Mouse (Mus musculus): ENCODE measurements around the gene Pigo. TPM values are rescaled to one million over a fixed set of nuclear protein-coding genes. Genes with fewer than 3 reads are reported as not detected.

The Pigo gene
- polyA plus RNA-seq, 2 experiments, result 8.3 to 9.2 TPM

- TF ChIP-seq EP300 (IDR thresholded peaks at IDR 0.05; ENCODE audit: low read depth), result no peak
- no peak for TF ChIP-seq CTCF (IDR thresholded peaks at IDR 0.05; ENCODE audit: low read depth)
- H3K36me3 ChIP-seq (replicated peaks; ENCODE audit: control insufficient read depth, insufficient read depth, low read depth), result peaks cover 33% of the 10 kb centered on the region
- no peaks in the 10 kb centered on the region for H3K27me3 ChIP-seq (ENCODE audit: control insufficient read depth, insufficient read depth, low read length)
- peak overlapping the region; percentile 92 for H3K4me2 ChIP-seq (ENCODE audit: low read depth)
- H3K9me3 ChIP-seq (ENCODE audit: control insufficient read depth, low read length), result no peaks in the 10 kb centered on the region
- peak overlapping the region; percentile 70 to 78 for H3K4me3 ChIP-seq (ENCODE audit: insufficient read depth in 1 of 2, low read depth in 2 of 2, low read length in 2 of 2)
- WGBS (ENCODE audit: insufficient replicate concordance), result 77% methylated on average over 14 of the region's 14 CpGs
- H3K4me1 ChIP-seq (replicated peaks; ENCODE audit: control insufficient read depth in 2 of 2, insufficient read depth in 2 of 2, low read length in 1 of 2), result peaks cover 6 to 14% of the 10 kb centered on the region in 2 experiments
- DNase-seq (ENCODE audit: low read depth in 3 of 3, low spot score in 3 of 3), result no peak
- peak overlapping the region; percentile 83 for H3K9ac ChIP-seq (replicated peaks)
- no peak overlapping the region; the same call in 1 of the 2 replicates for H3K27ac ChIP-seq
- no peak for ATAC-seq (ENCODE audit: insufficient read depth)
These were observed 946 bp downstream of the Pigo start for GRCm38 (mm10) chr4:43024673-43025072.

DNA sequence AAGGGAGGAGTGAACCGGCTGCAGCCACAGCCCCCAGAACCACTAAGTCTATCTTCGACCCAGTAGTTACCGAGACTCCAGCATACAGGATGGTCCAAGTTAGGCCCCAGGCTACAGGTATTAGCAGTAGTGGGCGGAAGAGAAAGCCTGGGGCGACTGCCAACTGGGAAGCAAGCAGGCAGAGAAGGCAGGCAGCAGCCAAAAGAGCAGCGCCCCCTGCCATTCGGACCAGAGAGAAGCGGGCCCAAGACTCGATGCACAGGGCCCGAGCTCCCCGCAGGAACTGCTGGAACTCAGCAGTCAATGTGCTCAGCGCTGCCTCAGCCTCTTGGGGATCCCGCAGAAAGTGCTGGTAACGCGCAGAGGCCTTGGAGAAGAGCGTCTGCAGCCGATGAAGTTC, 4.3 kb downstream of the Pigo start:
- 82% methylated on average over 17 of the region's 17 CpGs for WGBS (ENCODE audit: insufficient replicate concordance)
- ATAC-seq (ENCODE audit: insufficient read depth), result no peak
- no peak for DNase-seq (ENCODE audit: low read depth in 3 of 3, low spot score in 3 of 3)
- Histone ChIP-seq H3K9me3 (ENCODE audit: control insufficient read depth, low read length) (no peaks in the 10 kb centered on the region), H3K4me2 (ENCODE audit: low read depth) (no peak overlapping the region), H3K4me3 (ENCODE audit: insufficient read depth in 1 of 2, low read depth in 2 of 2, low read length in 2 of 2) (no peak overlapping the region), H3K4me1 (replicated peaks; ENCODE audit: control insufficient read depth in 2 of 2, insufficient read depth in 2 of 2, low read length in 1 of 2) (peaks cover 6 to 12% of the 10 kb centered on the region in 2 experiments), H3K36me3 (replicated peaks; ENCODE audit: control insufficient read depth, insufficient read depth, low read depth) (peaks cover 14% of the 10 kb centered on the region), H3K27ac (no peak overlapping the region), H3K27me3 (ENCODE audit: control insufficient read depth, insufficient read depth, low read length) (no peaks in the 10 kb centered on the region), H3K9ac (replicated peaks) (no peak overlapping the region)
- TF ChIP-seq EP300 (IDR thresholded peaks at IDR 0.05; ENCODE audit: low read depth) (no peak), CTCF (IDR thresholded peaks at IDR 0.05; ENCODE audit: low read depth) (peak; percentile 16; the same call in 1 of the 2 replicates)

GRCm38 (mm10) chr4:43020876-43021275, 4.7 kb downstream of the Pigo start:
- Histone ChIP-seq H3K36me3 (replicated peaks; ENCODE audit: control insufficient read depth, insufficient read depth, low read depth) (peaks cover 14% of the 10 kb centered on the region), H3K27me3 (ENCODE audit: control insufficient read depth, insufficient read depth, low read length) (no peaks in the 10 kb centered on the region), H3K9me3 (ENCODE audit: control insufficient read depth, low read length) (no peaks in the 10 kb centered on the region), H3K4me3 (ENCODE audit: insufficient read depth in 1 of 2, low read depth in 2 of 2, low read length in 2 of 2) (no peak overlapping the region), H3K4me1 (replicated peaks; ENCODE audit: control insufficient read depth in 2 of 2, insufficient read depth in 2 of 2, low read length in 1 of 2) (peaks cover 6 to 10% of the 10 kb centered on the region in 2 experiments), H3K9ac (replicated peaks) (no peak overlapping the region), H3K27ac (no peak overlapping the region), H3K4me2 (ENCODE audit: low read depth) (no peak overlapping the region)
- no peak for DNase-seq (ENCODE audit: low read depth in 3 of 3, low spot score in 3 of 3)
- WGBS (ENCODE audit: insufficient replicate concordance), result 86% methylated on average over 16 of the region's 16 CpGs
- TF ChIP-seq EP300 (IDR thresholded peaks at IDR 0.05; ENCODE audit: low read depth), result no peak
- no peak for TF ChIP-seq CTCF (IDR thresholded peaks at IDR 0.05; ENCODE audit: low read depth)
- no peak for ATAC-seq (ENCODE audit: insufficient read depth)

DNA sequence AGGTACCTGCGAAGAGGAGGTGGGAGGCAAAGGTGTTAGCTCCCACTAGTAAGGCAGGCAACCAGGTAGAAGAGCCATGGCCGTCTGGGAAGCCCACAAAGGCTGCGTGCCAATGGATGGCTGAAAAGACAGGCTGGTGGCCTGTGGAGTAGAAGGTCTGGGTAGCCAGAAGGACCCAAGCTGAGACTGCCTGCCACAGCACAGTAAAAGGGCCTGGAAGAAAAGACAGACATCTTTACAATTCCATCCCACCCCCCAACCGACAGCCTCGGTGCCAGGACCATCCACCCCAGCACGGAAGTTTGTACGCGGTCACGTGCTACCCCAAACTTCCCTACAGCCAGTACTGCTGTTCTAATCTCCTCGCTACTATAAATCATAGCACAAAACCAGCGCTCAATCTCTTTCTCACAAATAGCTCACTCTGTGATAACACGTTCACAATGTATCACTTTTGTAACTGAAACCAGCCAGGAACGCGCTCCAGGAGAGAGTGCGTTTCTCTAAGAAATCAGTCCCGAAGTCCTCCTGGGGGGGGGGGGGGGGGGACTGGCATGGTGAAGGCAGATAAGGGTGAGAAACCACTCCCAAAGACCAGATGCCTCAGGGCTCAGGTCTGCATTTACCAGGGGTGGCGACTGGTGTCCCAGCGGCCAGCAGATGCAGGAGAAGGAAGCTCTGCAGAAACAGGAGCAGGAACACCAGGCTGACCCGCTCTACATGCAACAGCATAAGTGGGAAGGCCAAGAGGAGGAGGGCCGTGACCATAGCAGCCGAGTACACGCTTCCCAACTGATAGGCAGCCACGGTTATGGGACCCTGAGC, 5.8 kb downstream of the Pigo start:
- DNase-seq (ENCODE audit: low read depth in 3 of 3, low spot score in 3 of 3) (no peak), ATAC-seq (ENCODE audit: insufficient read depth) (peak; percentile 34; the same call in 1 of the 2 replicates)
- Histone ChIP-seq H3K4me2 (ENCODE audit: low read depth) (no peak overlapping the region), H3K9ac (replicated peaks) (no peak overlapping the region; the same call in 1 of the 2 replicates), H3K36me3 (replicated peaks; ENCODE audit: control insufficient read depth, insufficient read depth, low read depth) (peaks cover 14% of the 10 kb centered on the region), H3K4me3 (ENCODE audit: insufficient read depth in 1 of 2, low read depth in 2 of 2, low read length in 2 of 2) (no peak overlapping the region), H3K27me3 (ENCODE audit: control insufficient read depth, insufficient read depth, low read length) (no peaks in the 10 kb centered on the region), H3K27ac (no peak overlapping the region), H3K4me1 (replicated peaks; ENCODE audit: control insufficient read depth in 2 of 2, insufficient read depth in 2 of 2, low read length in 1 of 2) (peaks cover 6% of the 10 kb centered on the region in 2 experiments), H3K9me3 (ENCODE audit: control insufficient read depth, low read length) (no peaks in the 10 kb centered on the region)
- no peak for TF ChIP-seq CTCF (IDR thresholded peaks at IDR 0.05; ENCODE audit: low read depth)
- TF ChIP-seq EP300 (IDR thresholded peaks at IDR 0.05; ENCODE audit: low read depth), result peak; percentile 22; the same call in 1 of the 2 replicates
- whole genome bisulfite sequencing (ENCODE audit: insufficient replicate concordance), result 52% methylated on average over 23 of the region's 23 CpGs

GRCm38 (mm10) chr4:43019176-43019575, 6.4 kb downstream of the Pigo start:
- DNase-seq (ENCODE audit: low read depth in 3 of 3, low spot score in 3 of 3), result no peak
- ATAC-seq (ENCODE audit: insufficient read depth), result no peak
- TF ChIP-seq EP300 (IDR thresholded peaks at IDR 0.05; ENCODE audit: low read depth), result no peak
- no peak for TF ChIP-seq CTCF (IDR thresholded peaks at IDR 0.05; ENCODE audit: low read depth)
- H3K27me3 ChIP-seq (ENCODE audit: control insufficient read depth, insufficient read depth, low read length), result no peaks in the 10 kb centered on the region
- peaks cover 14% of the 10 kb centered on the region for H3K36me3 ChIP-seq (replicated peaks; ENCODE audit: control insufficient read depth, insufficient read depth, low read depth)
- 84% methylated on average over 10 of the region's 10 CpGs for WGBS (ENCODE audit: insufficient replicate concordance)
- peaks cover under 1 to 4% of the 10 kb centered on the region in 2 experiments; a peak in 2 of 4 replicates for H3K4me1 ChIP-seq (replicated peaks; ENCODE audit: control insufficient read depth in 2 of 2, insufficient read depth in 2 of 2, low read length in 1 of 2)
- no peak overlapping the region for H3K27ac ChIP-seq
- H3K4me3 ChIP-seq (ENCODE audit: insufficient read depth in 1 of 2, low read depth in 2 of 2, low read length in 2 of 2), result no peak overlapping the region
- no peaks in the 10 kb centered on the region for H3K9me3 ChIP-seq (ENCODE audit: control insufficient read depth, low read length)
- no peak overlapping the region for H3K4me2 ChIP-seq (ENCODE audit: low read depth)
- H3K9ac ChIP-seq (replicated peaks), result no peak overlapping the region

All from liver, embryonic 14.5 days (tissue).